Mouse (Mus musculus): Measurements from ENCODE around the gene H2afy. TPM values are rescaled to one million over a fixed set of nuclear protein-coding genes. Genes with fewer than 3 reads are reported as not detected.

The H2afy gene
- total RNA-seq, 2 experiments from 2014 or later, result 117 to 122 TPM

Other genes with a start within 250 kb of the H2afy start
- gene Tifab, start 42.5 kb upstream of the H2afy start, total RNA-seq (2021), result 1 to 10 TPM; 1.8 TPM
- gene Neurog1, start 115.8 kb upstream of the H2afy start, total RNA-seq (2021), result not detected
- gene Cxcl14, start 160.2 kb upstream of the H2afy start, total RNA-seq (2021), result 10 to 100 TPM; 15.0 to 16.3 TPM